Mouse (Mus musculus): ENCODE results near the gene Slc7a5.

- TF ChIP-seq CHD2 (IDR thresholded peaks at IDR 0.05; ENCODE audit: low read depth, low read length) (no peak), ZC3H11A (IDR thresholded peaks at IDR 0.05; ENCODE audit: borderline replicate concordance, low read depth, low read length) (no peak), MAFK (IDR thresholded peaks at IDR 0.05; ENCODE audit: insufficient read depth, low read depth, low read length) (no peak), ZNF384 (IDR thresholded peaks at IDR 0.05; ENCODE audit: low read depth, low read length) (no peak), HCFC1 (IDR thresholded peaks at IDR 0.05; ENCODE audit: borderline replicate concordance, insufficient read depth, low read length) (no peak)
Measured at GRCm38 (mm10) chr8:121926266-121926665, 18.8 kb upstream of the Slc7a5 start.

All from ES-E14 (cell line).